Mouse (Mus musculus): ENCODE measurements around the gene Olfr23.
"Not testable (repeated sequence)": the region's sequence is repeated elsewhere in the genome, so short reads cannot be mapped to it uniquely, and the experiment has no call there.

Olfr23 gene

GRCm38 (mm10) chr11:73936377-73936776, at the start of gene Olfr23:
TSS of gene Olfr23 (plus strand) at chr11:73936677.
- no peak for DNase-seq (ENCODE audit: low spot score in 2 of 2)

GRCm38 (mm10) chr11:73890671-73891070, 45.8 kb upstream of the Olfr23 start, which contains the start of gene Olfr394:
TSS of gene Olfr394 (minus strand) at chr11:73890771.
- DNase-seq (ENCODE audit: low spot score in 2 of 2) = no peak

DNA sequence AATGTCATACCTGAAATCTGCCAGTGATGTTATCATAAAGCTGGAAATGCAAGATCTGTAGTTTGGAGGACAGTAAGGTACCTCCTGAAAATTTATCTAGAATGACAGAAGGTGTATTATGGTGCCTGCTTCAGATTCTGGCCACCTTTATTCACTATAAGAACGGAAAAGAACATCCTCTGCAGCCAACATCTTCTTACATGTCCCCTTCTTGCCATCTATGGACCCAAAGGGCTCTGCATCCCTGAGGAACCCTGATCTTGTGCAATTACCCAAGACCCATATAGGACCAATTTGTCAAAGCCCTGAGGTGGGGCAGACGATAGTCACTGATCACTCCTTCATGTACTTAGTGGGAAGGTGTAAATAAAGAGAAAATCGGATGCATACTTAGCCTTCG, 27.3 kb upstream of the Olfr23 start, which contains the start of gene Olfr395:
Olfr395 (minus strand) TSS at position 101 of the 400 bp plus-strand sequence.
- DNase-seq (ENCODE audit: low spot score in 2 of 2) = not testable (repeated sequence)

DNA sequence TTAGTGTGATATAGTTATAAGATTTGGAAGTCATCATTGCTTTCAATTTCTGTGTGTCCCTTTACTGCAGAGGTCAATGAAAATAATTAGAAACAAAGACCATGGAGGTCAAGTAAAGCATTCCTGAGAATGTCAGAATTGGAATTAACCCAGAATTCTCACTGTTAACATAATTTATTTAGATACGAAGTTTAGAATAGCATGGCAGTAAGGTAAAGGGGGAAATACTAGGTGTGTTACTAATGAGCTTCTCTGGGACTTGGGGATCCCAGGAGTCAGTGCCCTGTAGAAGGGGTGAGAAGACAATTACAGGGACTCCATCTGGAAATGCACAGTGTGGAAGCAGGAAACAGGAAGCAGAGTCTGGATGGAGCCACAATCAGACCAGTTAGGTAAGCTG, 24.0 kb downstream of the Olfr23 start, which contains the start of gene Olfr397:
Olfr397 (plus strand) TSS at position 301 of the 400 bp plus-strand sequence.
- no peak for DNase-seq (ENCODE audit: low spot score in 2 of 2)

- DNase-seq (ENCODE audit: low spot score in 2 of 2) = no peak
These were observed 53.8 kb downstream of the Olfr23 start, which contains the start of gene Olfr398 for GRCm38 (mm10) chr11:73990307-73990706. TSS of gene Olfr398 (minus strand) at chr11:73990407.
